Mouse (Mus musculus) heart, postnatal 10 days (tissue): ENCODE measurements around the gene Gstm6. TPM values are rescaled to one million over a fixed set of nuclear protein-coding genes. Genes with fewer than 3 reads are reported as not detected.
A peak's percentile ranks its signal among the peaks of the same experiment; 100 is the strongest.
"Not testable (repeated sequence)": the region's sequence is repeated elsewhere in the genome, so short reads cannot be mapped to it uniquely, and the experiment has no call there.

Experiments
- DNase-seq, 2 experiments: peaks; one replicate each; pipeline ENCODE4 v3.0.0; 2021
- intact Hi-C: fragments of 180-260 bp; cut with DNase I; formaldehyde crosslinking; loops from one replicate; pipeline ENCODE4 v1.15.1; 2025
- total RNA-seq, 2 experiments: library from RNA; stranded (reverse); gene quantifications; 2 replicates each; pipeline ENCODE4 v1.2.3; 2021

Gene Gstm6
- 1 to 10 TPM in 1 of 2 experiments, under 1 TPM in 1; 0.87 to 1.4 TPM for total RNA-seq

GRCm38 (mm10) chr3:107943239-107943990 is at the start of gene Gstm6:
Gene Gstm6 (minus strand): TSS chr3:107943749.
- DNase-seq: peak; percentile 24 to 37
- intact Hi-C loops: loop anchor here (5.0 kb wide), 2 partner anchors 39 to 119 kb away; no protein-coding TSS in a partner anchor

- peak; percentile 67 to 73 for DNase-seq
- intact Hi-C loops: no loop called here
Measured at GRCm38 (mm10) chr3:107986041-107986562, 42.6 kb upstream of the Gstm6 start, which contains the start of gene Gstm2. Gene Gstm2 (minus strand): TSS chr3:107986453.

- DNase-seq, intact Hi-C loops: not testable (repeated sequence)
Measured at GRCm38 (mm10) chr3:107985141-107985540, 41.6 kb upstream of the Gstm6 start.

GRCm38 (mm10) chr3:107984471-107984870 is 40.9 kb upstream of the Gstm6 start:
- DNase-seq: no peak
- intact Hi-C loops: loop anchor here (5.0 kb wide), 1 partner anchor 42 kb away; the partner anchor contains the start of gene Gstm6

- no peak for DNase-seq
Measured at GRCm38 (mm10) chr3:107983771-107984170, 40.2 kb upstream of the Gstm6 start.

GRCm38 (mm10) chr3:107982726-107983125 is 39.2 kb upstream of the Gstm6 start:
- intact Hi-C loops: loop anchor here (5.0 kb wide), 1 partner anchor 40 kb away; the partner anchor contains the start of gene Gstm6
- no peak for DNase-seq

More at GRCm38 (mm10) chr3:107983771-107984170, 40.2 kb upstream of the Gstm6 start:
- intact Hi-C loops: loop anchor here (5.0 kb wide), 1 partner anchor 41 kb away; the partner anchor contains the start of gene Gstm6

- intact Hi-C loops: loop anchor here (5.0 kb wide), 1 partner anchor 39 kb away; the partner anchor contains the start of gene Gstm6
- DNase-seq: no peak
Measured at GRCm38 (mm10) chr3:107981261-107981660, 37.7 kb upstream of the Gstm6 start.

- no peak for DNase-seq
- intact Hi-C loops: no loop called here
Measured at GRCm38 (mm10) chr3:107977691-107978090, 34.1 kb upstream of the Gstm6 start.

GRCm38 (mm10) chr3:107974237-107974636 is 30.7 kb upstream of the Gstm6 start:
- no peak for DNase-seq
- intact Hi-C loops: no loop called here

GRCm38 (mm10) chr3:107972070-107972469 is 28.5 kb upstream of the Gstm6 start:
- intact Hi-C loops: no loop called here
- DNase-seq: no peak

- DNase-seq: not testable (repeated sequence)
Measured at GRCm38 (mm10) chr3:107971101-107971500, 27.6 kb upstream of the Gstm6 start.

GRCm38 (mm10) chr3:107968724-107969395 is 25.3 kb upstream of the Gstm6 start, which contains the start of gene Gstm3:
Gene Gstm3 (minus strand): TSS chr3:107969283.
- DNase-seq: no peak
- intact Hi-C loops: no loop called here

More at GRCm38 (mm10) chr3:107971101-107971500, 27.6 kb upstream of the Gstm6 start:
- intact Hi-C loops: not testable (repeated sequence)

- no peak for DNase-seq
- intact Hi-C loops: no loop called here
Measured at GRCm38 (mm10) chr3:107966631-107967030, 23.1 kb upstream of the Gstm6 start.

- intact Hi-C loops: no loop called here
- DNase-seq: no peak
Measured at GRCm38 (mm10) chr3:107965592-107965991, 22.0 kb upstream of the Gstm6 start.

GRCm38 (mm10) chr3:107964656-107965308 is 21.2 kb upstream of the Gstm6 start:
- intact Hi-C loops: no loop called here
- no peak for DNase-seq

GRCm38 (mm10) chr3:107964026-107964425 is 20.5 kb upstream of the Gstm6 start:
- DNase-seq: no peak
- intact Hi-C loops: no loop called here

- DNase-seq, intact Hi-C loops: not testable (repeated sequence)
Measured at GRCm38 (mm10) chr3:107955260-107955659, 11.7 kb upstream of the Gstm6 start.

- no peak for DNase-seq
- intact Hi-C loops: loop anchor here (1.0 to 5.0 kb wide), 2 partner anchors 64 to 193 kb away; partner anchors contain the start of gene Gnai3
Measured at GRCm38 (mm10) chr3:107953906-107954305, 10.4 kb upstream of the Gstm6 start.

- peak; percentile 75 to 87 for DNase-seq
- intact Hi-C loops: loop anchor here (1.0 to 5.0 kb wide), 2 partner anchors 65 to 194 kb away; partner anchors contain the start of gene Gnai3
Measured at GRCm38 (mm10) chr3:107953328-107953755, 9.8 kb upstream of the Gstm6 start.

GRCm38 (mm10) chr3:107950531-107950930 is 7.0 kb upstream of the Gstm6 start:
- intact Hi-C loops: loop anchor here (5.0 kb wide), 1 partner anchor 197 kb away; the partner anchor contains the start of gene Gnai3
- DNase-seq: no peak
